Mouse (Mus musculus) left cerebral cortex, postnatal 14 days (tissue): ENCODE results near the gene Igf1r. TPM values are rescaled to one million over a fixed set of nuclear protein-coding genes. Genes with fewer than 3 reads are reported as not detected.

Source experiments
- DNase-seq, 2 experiments: peaks; one replicate each; pipeline ENCODE4 v3.0.0; 2021 to 2022; ENCODE audit warnings: low spot score in 2 of 2, mixed read lengths in 1 of 2
- intact Hi-C: fragments of 180-260 bp; cut with DNase I; formaldehyde crosslinking; loops from one replicate; pipeline ENCODE4 v1.15.1; 2025
- total RNA-seq, 2 experiments: library from RNA; stranded (reverse); gene quantifications; 2 replicates each; pipeline ENCODE4 v1.2.3; 2021

Igf1r gene
- total RNA-seq, 2 experiments from 2014 or later, result 39.0 to 49.5 TPM

- no peak for DNase-seq
- intact Hi-C loops, result loop anchor here (5.0 to 10.0 kb wide), 2 partner anchors 279 to 348 kb away; no protein-coding TSS in a partner anchor
Observed at GRCm38 (mm10) chr7:67953764-67954242, 1.2 kb downstream of the Igf1r start.

- no peak for DNase-seq
- intact Hi-C loops, result loop anchor here (5.0 to 10.0 kb wide), 2 partner anchors 280 to 348 kb away; no protein-coding TSS in a partner anchor
Observed at GRCm38 (mm10) chr7:67954591-67955185, 2.1 kb downstream of the Igf1r start.

GRCm38 (mm10) chr7:67955276-67955675 is 2.6 kb downstream of the Igf1r start:
- intact Hi-C loops, result loop anchor here (10.0 kb wide), 1 partner anchor 280 kb away; no protein-coding TSS in a partner anchor
- DNase-seq, result no peak

GRCm38 (mm10) chr7:67957376-67957775 is 4.7 kb downstream of the Igf1r start:
- intact Hi-C loops, result loop anchor here (10.0 kb wide), 1 partner anchor 283 kb away; no protein-coding TSS in a partner anchor
- DNase-seq, result no peak

- intact Hi-C loops, result loop anchor here (10.0 kb wide), 1 partner anchor 283 kb away; no protein-coding TSS in a partner anchor
- peak in 1 of 2 experiments; percentile 18 for DNase-seq
Observed at GRCm38 (mm10) chr7:67958045-67958444, 5.4 kb downstream of the Igf1r start.

- intact Hi-C loops, result no loop called here
- DNase-seq, result no peak
Observed at GRCm38 (mm10) chr7:67960701-67961100, 8.1 kb downstream of the Igf1r start.

- intact Hi-C loops, result no loop called here
- peak; percentile 72 to 87 for DNase-seq
Observed at GRCm38 (mm10) chr7:67961567-67962267, 9.1 kb downstream of the Igf1r start.

- intact Hi-C loops, result no loop called here
- no peak for DNase-seq
Observed at GRCm38 (mm10) chr7:67963691-67964090, 11.1 kb downstream of the Igf1r start.

GRCm38 (mm10) chr7:67968394-67968793 is 15.8 kb downstream of the Igf1r start:
- DNase-seq, result no peak
- intact Hi-C loops, result no loop called here

GRCm38 (mm10) chr7:67969076-67969475 is 16.4 kb downstream of the Igf1r start:
- no peak for DNase-seq
- intact Hi-C loops, result no loop called here

- no peak for DNase-seq
- intact Hi-C loops, result no loop called here
Observed at GRCm38 (mm10) chr7:67973180-67974014, 20.8 kb downstream of the Igf1r start.

- DNase-seq, result no peak
- intact Hi-C loops, result no loop called here
Observed at GRCm38 (mm10) chr7:67981956-67982355, 29.3 kb downstream of the Igf1r start.

- no peak for DNase-seq
- intact Hi-C loops, result no loop called here
Observed at GRCm38 (mm10) chr7:67982809-67983208, 30.2 kb downstream of the Igf1r start.

GRCm38 (mm10) chr7:67983451-67983850 is 30.8 kb downstream of the Igf1r start:
- intact Hi-C loops, result no loop called here
- no peak for DNase-seq

- intact Hi-C loops, result no loop called here
- no peak for DNase-seq
Observed at GRCm38 (mm10) chr7:67985003-67985416, 32.4 kb downstream of the Igf1r start.

GRCm38 (mm10) chr7:67985511-67985910 is 32.9 kb downstream of the Igf1r start:
- no peak for DNase-seq
- intact Hi-C loops, result no loop called here

- intact Hi-C loops, result no loop called here
- DNase-seq, result no peak
Observed at GRCm38 (mm10) chr7:67986277-67986676, 33.6 kb downstream of the Igf1r start.

GRCm38 (mm10) chr7:67986816-67987215 is 34.2 kb downstream of the Igf1r start:
- intact Hi-C loops, result no loop called here

GRCm38 (mm10) chr7:67989376-67989775 is 36.7 kb downstream of the Igf1r start:
- intact Hi-C loops, result no loop called here

More at GRCm38 (mm10) chr7:67986816-67987215, 34.2 kb downstream of the Igf1r start:
- no peak for DNase-seq

GRCm38 (mm10) chr7:67993614-67994013 is 41.0 kb downstream of the Igf1r start:
- intact Hi-C loops, result no loop called here
- DNase-seq, result no peak

More at GRCm38 (mm10) chr7:67989376-67989775, 36.7 kb downstream of the Igf1r start:
- DNase-seq, result no peak
